ENCODE assay signal across 8 mouse cellular contexts in the genomic region with DNA sequence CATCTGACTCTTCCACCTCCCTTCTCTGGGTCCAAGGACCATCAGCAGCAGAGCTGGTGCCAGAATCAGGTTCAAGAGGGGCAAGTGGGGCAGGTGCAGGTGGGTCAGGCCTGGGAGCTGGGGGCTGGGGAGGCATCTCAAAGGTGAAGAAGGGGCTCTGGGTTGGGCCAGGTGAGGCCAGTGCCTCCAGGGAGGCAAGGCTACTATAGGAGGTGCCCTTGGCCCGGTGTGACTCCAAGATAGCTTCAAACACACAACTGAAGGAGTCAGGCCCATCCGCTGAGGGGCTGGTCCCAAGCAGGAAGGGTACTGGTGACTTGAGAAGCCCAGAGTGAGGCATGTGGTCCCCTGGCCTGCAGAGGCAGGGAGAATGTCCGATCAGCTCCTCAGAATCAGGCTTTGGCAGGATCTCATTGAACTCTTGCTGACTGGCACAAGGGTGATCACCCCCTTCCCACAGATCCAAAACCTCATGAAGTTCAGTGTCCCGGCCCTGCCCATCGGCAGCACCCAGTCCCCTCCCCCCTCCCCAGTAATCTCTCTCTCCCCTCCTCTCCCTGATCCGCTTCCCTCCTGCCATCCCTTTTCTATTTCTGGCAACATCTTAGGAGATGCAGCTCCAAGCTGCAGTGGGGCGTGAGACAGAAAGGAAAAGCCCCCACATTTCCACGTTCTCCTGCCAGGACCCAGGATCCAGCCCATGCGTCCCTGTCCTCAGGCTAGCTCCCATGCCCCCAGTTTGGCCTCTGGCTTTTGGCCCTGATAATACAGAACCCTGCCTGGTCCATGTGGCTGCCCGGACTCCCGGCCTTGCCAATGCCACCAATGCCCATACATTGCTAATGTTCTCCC. TPM values are rescaled to one million over a fixed set of nuclear protein-coding genes. Genes with fewer than 3 reads are reported as not detected.
DNase-seq lines count a peak whose midpoint lies in the region; ATAC-seq and TF ChIP-seq lines count a peak whose summit lies in the region.
"Had no signal": no experiment of that assay in that cellular context is flagged by ENCODE, and none has a peak within 500 bp of the region (broad histone marks: within the 10 kb centered on the region; RNA-seq: fewer than 3 reads in every experiment).

No protein-coding gene starts in this region.

- no peak for TF ChIP-seq POLR2A in cortical plate, adult 2 months (IDR thresholded peaks at IDR 0.05; ENCODE audit: extremely low read depth, insufficient read depth, low read length)

- H3K36me3 ChIP-seq in neural tube, embryonic 11.5 days (ENCODE audit: control insufficient read depth, insufficient read depth, low read length): no peaks in the 10 kb centered on the region
- no peaks in the 10 kb centered on the region for H3K36me3 ChIP-seq in hindbrain, embryonic 11.5 days (ENCODE audit: control insufficient read depth, insufficient read depth, low read length)
- H3K36me3 ChIP-seq in neural tube, embryonic 13.5 days: no peaks in the 10 kb centered on the region

- peaks cover 23% of the 10 kb centered on the region for H3K4me1 ChIP-seq in neural tube, embryonic 11.5 days (ENCODE audit: control insufficient read depth, insufficient read depth, low read length)
- H3K4me1 ChIP-seq in cortical plate, adult 2 months (ENCODE audit: control insufficient read depth, insufficient read depth, low read length): peaks cover 10% of the 10 kb centered on the region
- peaks cover 24% of the 10 kb centered on the region for H3K4me1 ChIP-seq in hindbrain, embryonic 11.5 days (replicated peaks; ENCODE audit: control insufficient read depth, insufficient read depth, low read length)
- H3K4me1 ChIP-seq in neural tube, embryonic 13.5 days (replicated peaks): peaks cover 87% of the 10 kb centered on the region

- H3K9ac ChIP-seq in neural tube, embryonic 11.5 days (ENCODE audit: low read length): no peak overlapping the region
- H3K9ac ChIP-seq in hindbrain, embryonic 11.5 days (ENCODE audit: low read depth, low read length): 0 out of 2 replicates have a peak overlapping the region, but pooled peaks have one; percentile 1
- H3K9ac ChIP-seq in neural tube, embryonic 13.5 days: peak overlapping the region; percentile 41

- H3K4me3 ChIP-seq in neural tube, embryonic 11.5 days (ENCODE audit: low read depth, low read length): no peak overlapping the region
- no peak overlapping the region; the same call in 1 of the 2 replicates for H3K4me3 ChIP-seq in cortical plate, adult 2 months (ENCODE audit: insufficient read depth, low read length)
- H3K4me3 ChIP-seq in hindbrain, embryonic 11.5 days (ENCODE audit: low read depth, low read length): no peak overlapping the region
- H3K4me3 ChIP-seq in neural tube, embryonic 13.5 days: no peak overlapping the region
- H3K4me3 ChIP-seq: gastrocnemius, adult 2 months had no signal

- H3K27ac ChIP-seq in neural tube, embryonic 11.5 days (ENCODE audit: low read depth, low read length): peak overlapping the region; percentile 21; the same call in 1 of the 2 replicates
- H3K27ac ChIP-seq in cortical plate, adult 2 months (ENCODE audit: insufficient read depth, low read length): peak overlapping the region; percentile 90
- peak overlapping the region; percentile 49 for H3K27ac ChIP-seq in hindbrain, embryonic 11.5 days (ENCODE audit: low read depth, low read length)
- H3K27ac ChIP-seq in neural tube, embryonic 13.5 days (replicated peaks): peak overlapping the region; percentile 75
- H3K27ac ChIP-seq: gastrocnemius, adult 2 months had no signal

- no peak overlapping the region; the same call in 1 of the 2 replicates for H3K4me2 ChIP-seq in neural tube, embryonic 11.5 days (ENCODE audit: low read depth)
- H3K4me2 ChIP-seq in hindbrain, embryonic 11.5 days (replicated peaks; ENCODE audit: low read depth, low read length): peak overlapping the region; percentile 22; the same call in 1 of the 2 replicates
- H3K4me2 ChIP-seq in neural tube, embryonic 13.5 days: peak overlapping the region; percentile 43

- WGBS in neural tube, embryonic 11.5 days: 60% methylated on average over 11 of the region's 11 CpGs
- 60% methylated on average over 9 of the region's 11 CpGs for WGBS in hindbrain, embryonic 11.5 days
- 65% methylated on average over 11 of the region's 11 CpGs for WGBS in neural tube, embryonic 13.5 days

- H3K9me3 ChIP-seq in neural tube, embryonic 11.5 days (ENCODE audit: control insufficient read depth, low read length): no peaks in the 10 kb centered on the region
- H3K9me3 ChIP-seq in hindbrain, embryonic 11.5 days (ENCODE audit: control insufficient read depth, low read length): no peaks in the 10 kb centered on the region
- no peaks in the 10 kb centered on the region for H3K9me3 ChIP-seq in neural tube, embryonic 13.5 days

- H3K27me3 ChIP-seq in neural tube, embryonic 11.5 days (ENCODE audit: control insufficient read depth, insufficient read depth, low read length): peaks cover 63% of the 10 kb centered on the region
- H3K27me3 ChIP-seq in hindbrain, embryonic 11.5 days (ENCODE audit: control insufficient read depth, insufficient read depth, low read length): peaks cover 57% of the 10 kb centered on the region
- H3K27me3 ChIP-seq in neural tube, embryonic 13.5 days: peaks cover 69% of the 10 kb centered on the region

- no peak for DNase-seq in neural tube, embryonic 11.5 days (ENCODE audit: low spot score)
- no peak for DNase-seq in neural tube, embryonic 10.5 days (ENCODE audit: extremely low spot score, low spot score)
- DNase-seq in hindbrain, embryonic 11.5 days (ENCODE audit: low spot score): no peak
- DNase-seq in urinary bladder, postnatal 10 days (ENCODE audit: low spot score): no peak
- DNase-seq: gastrocnemius, adult 2 months had no signal

- TF ChIP-seq CTCF in cortical plate, adult 2 months (IDR thresholded peaks at IDR 0.05; ENCODE audit: extremely low read depth, insufficient read depth, low read length): no peak

- ATAC-seq in neural tube, embryonic 11.5 days (ENCODE audit: insufficient read depth, low FRiP score, low TSS enrichment): no peak
- no peak for ATAC-seq in hindbrain, embryonic 11.5 days (ENCODE audit: low FRiP score)
- ATAC-seq in neural tube, embryonic 13.5 days (ENCODE audit: low read depth): no peak
- no peak for ATAC-seq in erythroblast, adult 5-6 weeks (replicated peaks; ENCODE audit: low FRiP score, poor library complexity, severe bottlenecking)

RNA-seq across cellular contexts. Expression of gene Psd, which starts 4.6 kb away (rescaled TPM):
- 10.9 and 12.7 TPM in 2 replicates for polyA plus RNA-seq in neural tube, embryonic 11.5 days (2014; fragmentation: Nextera tagmentation; extraction: Ambion mirVana)
- 617 and 701 TPM in 2 replicates for polyA plus RNA-seq in cortical plate, adult 2 months (2012; rRNA removed)
- polyA plus RNA-seq in hindbrain, embryonic 11.5 days (2014; fragmentation: Nextera tagmentation; extraction: Ambion mirVana): 10.0 and 11.9 TPM in 2 replicates
- polyA plus RNA-seq in neural tube, embryonic 13.5 days (2015; fragmentation: Nextera tagmentation; extraction: Ambion mirVana): 47.2 and 53.8 TPM in 2 replicates
- total RNA-seq in erythroblast, adult 5-6 weeks (2015; ENCODE audit: low replicate concordance): 0.63 TPM in 1 of 2 replicates, not detected in the other
- total RNA-seq in erythroblast, adult 5-6 weeks (2017; ENCODE audit: low replicate concordance): 0.70 TPM in 1 of 2 replicates, not detected in the other

RNA-seq across cellular contexts. Expression of gene Fbxl15, which starts 5.6 kb away (rescaled TPM):
- 22.0 and 24.5 TPM in 2 replicates for polyA plus RNA-seq in neural tube, embryonic 11.5 days (2014; fragmentation: Nextera tagmentation; extraction: Ambion mirVana)
- 42.8 and 42.9 TPM in 2 replicates for polyA plus RNA-seq in cortical plate, adult 2 months (2012; rRNA removed)
- 26.3 and 27.1 TPM in 2 replicates for polyA plus RNA-seq in hindbrain, embryonic 11.5 days (2014; fragmentation: Nextera tagmentation; extraction: Ambion mirVana)
- polyA plus RNA-seq in neural tube, embryonic 13.5 days (2015; fragmentation: Nextera tagmentation; extraction: Ambion mirVana): 37.7 and 39.1 TPM in 2 replicates
- total RNA-seq in erythroblast, adult 5-6 weeks (2015; ENCODE audit: low replicate concordance): not detected in 2 replicates
- total RNA-seq in erythroblast, adult 5-6 weeks (2017; ENCODE audit: low replicate concordance): not detected in 2 replicates

RNA-seq across cellular contexts. Expression of gene Cuedc2, which starts 16.1 kb away (rescaled TPM):
- 263 and 274 TPM in 2 replicates for polyA plus RNA-seq in neural tube, embryonic 11.5 days (2014; fragmentation: Nextera tagmentation; extraction: Ambion mirVana)
- 233 and 235 TPM in 2 replicates for polyA plus RNA-seq in cortical plate, adult 2 months (2012; rRNA removed)
- 252 and 260 TPM in 2 replicates for polyA plus RNA-seq in hindbrain, embryonic 11.5 days (2014; fragmentation: Nextera tagmentation; extraction: Ambion mirVana)
- polyA plus RNA-seq in neural tube, embryonic 13.5 days (2015; fragmentation: Nextera tagmentation; extraction: Ambion mirVana): 318 and 357 TPM in 2 replicates
- 8.1 and 8.4 TPM in 2 replicates for total RNA-seq in erythroblast, adult 5-6 weeks (2015; ENCODE audit: low replicate concordance)
- total RNA-seq in erythroblast, adult 5-6 weeks (2017; ENCODE audit: low replicate concordance): 23.6 and 39.4 TPM in 2 replicates

RNA-seq across cellular contexts. Expression of gene Nfkb2, which starts 18.2 kb away (rescaled TPM):
- polyA plus RNA-seq in neural tube, embryonic 11.5 days (2014; fragmentation: Nextera tagmentation; extraction: Ambion mirVana): 4.1 and 4.3 TPM in 2 replicates
- polyA plus RNA-seq in cortical plate, adult 2 months (2012; rRNA removed): 2.4 and 2.8 TPM in 2 replicates
- polyA plus RNA-seq in hindbrain, embryonic 11.5 days (2014; fragmentation: Nextera tagmentation; extraction: Ambion mirVana): 2.7 and 4.6 TPM in 2 replicates
- 2.4 and 2.6 TPM in 2 replicates for polyA plus RNA-seq in neural tube, embryonic 13.5 days (2015; fragmentation: Nextera tagmentation; extraction: Ambion mirVana)
- 0.96 and 1.0 TPM in 2 replicates for total RNA-seq in erythroblast, adult 5-6 weeks (2015; ENCODE audit: low replicate concordance)
- total RNA-seq in erythroblast, adult 5-6 weeks (2017; ENCODE audit: low replicate concordance): 2.8 and 3.1 TPM in 2 replicates

RNA-seq across cellular contexts. Expression of gene Mfsd13a, which starts 18.6 kb away (rescaled TPM):
- polyA plus RNA-seq in neural tube, embryonic 11.5 days (2014; fragmentation: Nextera tagmentation; extraction: Ambion mirVana): 6.8 and 7.3 TPM in 2 replicates
- polyA plus RNA-seq in cortical plate, adult 2 months (2012; rRNA removed): 35.9 and 40.5 TPM in 2 replicates
- 4.4 and 6.9 TPM in 2 replicates for polyA plus RNA-seq in hindbrain, embryonic 11.5 days (2014; fragmentation: Nextera tagmentation; extraction: Ambion mirVana)
- polyA plus RNA-seq in neural tube, embryonic 13.5 days (2015; fragmentation: Nextera tagmentation; extraction: Ambion mirVana): 10.3 and 10.6 TPM in 2 replicates
- total RNA-seq in erythroblast, adult 5-6 weeks (2015; ENCODE audit: low replicate concordance): 5.4 and 9.6 TPM in 2 replicates
- total RNA-seq in erythroblast, adult 5-6 weeks (2017; ENCODE audit: low replicate concordance): 1.4 and 1.8 TPM in 2 replicates

Comparison
In these comparisons a context has a peak if more than half of its experiments do, and no peak if none do; other contexts are left out.
1. H3K27ac ChIP-seq: peak in every context shown above with its lines; median percentile 90 in cortical plate, adult 2 months; 75 in neural tube, embryonic 13.5 days; 49 in hindbrain, embryonic 11.5 days; 21 in neural tube, embryonic 11.5 days.
2. RNA of gene Psd, which starts 4.6 kb away (polyA plus RNA-seq): 617 to 701 TPM in cortical plate, adult 2 months; 47.2 to 53.8 TPM in neural tube, embryonic 13.5 days, 10.0 to 11.9 TPM in hindbrain, embryonic 11.5 days and 10.9 to 12.7 TPM in neural tube, embryonic 11.5 days; every median in the first group is over 10 times any median in the second.